ENCODE assay signal across 8 mouse cellular contexts in the genomic region with DNA sequence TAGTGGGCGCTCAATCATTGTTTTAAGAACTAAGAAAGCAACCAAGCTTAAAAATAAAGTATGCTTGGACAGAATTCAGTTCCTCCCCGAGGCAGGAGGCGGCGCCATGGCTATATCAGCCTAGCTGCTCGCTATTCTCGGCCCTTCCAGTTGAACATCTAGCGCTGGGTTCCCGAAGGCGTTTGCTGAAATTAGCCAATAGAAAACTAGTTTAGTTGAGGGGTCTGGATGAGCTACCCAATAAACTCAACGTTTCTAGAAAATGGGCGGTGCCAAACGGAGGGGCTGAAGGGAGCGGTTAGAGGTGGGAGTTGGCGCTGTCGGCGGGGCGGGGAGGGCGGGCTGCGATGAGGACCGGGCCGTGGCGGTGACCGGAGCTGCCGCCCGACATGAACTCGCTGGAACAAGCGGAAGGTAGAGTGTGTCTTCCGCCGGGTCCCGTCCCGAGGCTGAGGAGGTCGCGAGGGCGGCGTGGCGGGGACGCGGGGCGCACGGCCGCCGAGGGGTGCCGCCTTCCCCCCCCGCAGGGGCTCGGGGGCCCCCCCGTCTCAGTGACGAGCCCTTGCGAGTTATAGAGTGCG. TPM values are rescaled to one million over a fixed set of nuclear protein-coding genes. Genes with fewer than 3 reads are reported as not detected.
DNase-seq lines count a peak whose midpoint lies in the region; ATAC-seq lines count a peak whose summit lies in the region.

A gene (plus strand): TSS at position 314 of the 581 bp plus-strand sequence.

- under 1% methylated on average over 49 of the region's 49 CpGs for WGBS in heart, embryonic 13.5 days
- WGBS in liver, embryonic 12.5 days (ENCODE audit: insufficient replicate concordance): under 1% methylated on average over 44 of the region's 49 CpGs
- WGBS in stomach, embryonic 15.5 days: under 1% methylated on average over 48 of the region's 49 CpGs

- peak; percentile 95 for DNase-seq in CD4-positive, CD25-positive, alpha-beta regulatory T cell, adult 2 months (ENCODE audit: low read depth, low spot score)
- peak; percentile 76 for DNase-seq in fat pad, adult 2 months (ENCODE audit: extremely low read depth, low read depth, low spot score)
- peak; percentile 94 for DNase-seq in kidney, postnatal 10 days
- DNase-seq in natural killer cell, adult 2 months (ENCODE audit: low spot score in 2 of 2): peak; percentile 99

- H3K36me3 ChIP-seq in heart, embryonic 13.5 days: peaks cover 30% of the 10 kb centered on the region
- H3K36me3 ChIP-seq in liver, embryonic 12.5 days: peaks cover 33% of the 10 kb centered on the region
- H3K36me3 ChIP-seq in stomach, embryonic 15.5 days: peaks cover 11% of the 10 kb centered on the region

- peak within 1 kb of the TSS; percentile 97 for H3K9ac ChIP-seq in heart, embryonic 13.5 days
- H3K9ac ChIP-seq in liver, embryonic 12.5 days: peak within 1 kb of the TSS; percentile 92
- H3K9ac ChIP-seq in stomach, embryonic 15.5 days: peak within 1 kb of the TSS; percentile 84

- ATAC-seq in heart, embryonic 13.5 days (ENCODE audit: extremely low read depth, insufficient number of reproducible peaks, low FRiP score, low TSS enrichment): peak; percentile 99
- peak; percentile 98 for ATAC-seq in liver, embryonic 12.5 days
- peak; percentile 99 for ATAC-seq in stomach, embryonic 15.5 days (ENCODE audit: insufficient read depth, low FRiP score, low read depth)

- peak within 1 kb of the TSS; percentile 81 for H3K27ac ChIP-seq in brown adipose tissue, adult 24 weeks (replicated peaks; ENCODE audit: low read depth, low read length)
- peak within 1 kb of the TSS; percentile 87 for H3K27ac ChIP-seq in heart, embryonic 13.5 days (replicated peaks)
- peak within 1 kb of the TSS; percentile 97 for H3K27ac ChIP-seq in liver, embryonic 12.5 days
- peak within 1 kb of the TSS; percentile 85 for H3K27ac ChIP-seq in stomach, embryonic 15.5 days

- H3K4me2 ChIP-seq in heart, embryonic 13.5 days: peak within 1 kb of the TSS; percentile 84
- H3K4me2 ChIP-seq in liver, embryonic 12.5 days: peak within 1 kb of the TSS; percentile 75
- peak within 1 kb of the TSS; percentile 63 for H3K4me2 ChIP-seq in stomach, embryonic 15.5 days

- H3K4me3 ChIP-seq in brown adipose tissue, adult 24 weeks (ENCODE audit: insufficient read depth, low read depth, low read length): peak within 1 kb of the TSS; percentile 94
- H3K4me3 ChIP-seq in heart, embryonic 13.5 days: peak within 1 kb of the TSS; percentile 98
- peak within 1 kb of the TSS; percentile 94 for H3K4me3 ChIP-seq in liver, embryonic 12.5 days
- H3K4me3 ChIP-seq in stomach, embryonic 15.5 days (replicated peaks): peak within 1 kb of the TSS; percentile 96

- H3K4me1 ChIP-seq in brown adipose tissue, adult 24 weeks (ENCODE audit: control insufficient read depth, insufficient read depth, insufficient read length, low read length): no peaks in the 10 kb centered on the region
- peaks cover 11% of the 10 kb centered on the region for H3K4me1 ChIP-seq in heart, embryonic 13.5 days
- H3K4me1 ChIP-seq in liver, embryonic 12.5 days: peaks cover 18% of the 10 kb centered on the region
- peaks cover 4% of the 10 kb centered on the region for H3K4me1 ChIP-seq in stomach, embryonic 15.5 days

- 0 out of 2 replicates have a peak, but pooled peaks cover 5% of the 10 kb centered on the region for H3K27me3 ChIP-seq in heart, embryonic 13.5 days (replicated peaks)
- peaks cover 18% of the 10 kb centered on the region for H3K27me3 ChIP-seq in liver, embryonic 12.5 days (replicated peaks)
- no peaks in the 10 kb centered on the region for H3K27me3 ChIP-seq in stomach, embryonic 15.5 days (replicated peaks)

- H3K9me3 ChIP-seq in heart, embryonic 13.5 days: no peaks in the 10 kb centered on the region
- H3K9me3 ChIP-seq in liver, embryonic 12.5 days (replicated peaks): no peaks in the 10 kb centered on the region
- no peaks in the 10 kb centered on the region for H3K9me3 ChIP-seq in stomach, embryonic 15.5 days

RNA-seq across cellular contexts. Expression of the gene that starts here (rescaled TPM):
- polyA plus RNA-seq in brown adipose tissue, adult 24 weeks (2012; ENCODE audit: insufficient read depth, insufficient read length, missing spikeins): 31.8 and 40.7 TPM in 2 replicates
- 42.6 and 42.8 TPM in 2 replicates for polyA plus RNA-seq in heart, embryonic 13.5 days (2015; fragmentation: Nextera tagmentation; extraction: Ambion mirVana)
- 28.5 and 30.0 TPM in 2 replicates for polyA plus RNA-seq in liver, embryonic 12.5 days (2016; fragmentation: Nextera tagmentation; extraction: Ambion mirVana)
- 49.5 and 51.4 TPM in 2 replicates for polyA plus RNA-seq in stomach, embryonic 15.5 days (2015; fragmentation: Nextera tagmentation; extraction: Ambion mirVana)

Comparison
In these comparisons a context has a peak if more than half of its experiments do, and no peak if none do; other contexts are left out.
1. Peak in every context shown above with its lines: DNase-seq, ATAC-seq, H3K4me3 ChIP-seq and H3K27ac ChIP-seq.